Mouse (Mus musculus): ENCODE measurements around the gene Trdmt1.

DNA sequence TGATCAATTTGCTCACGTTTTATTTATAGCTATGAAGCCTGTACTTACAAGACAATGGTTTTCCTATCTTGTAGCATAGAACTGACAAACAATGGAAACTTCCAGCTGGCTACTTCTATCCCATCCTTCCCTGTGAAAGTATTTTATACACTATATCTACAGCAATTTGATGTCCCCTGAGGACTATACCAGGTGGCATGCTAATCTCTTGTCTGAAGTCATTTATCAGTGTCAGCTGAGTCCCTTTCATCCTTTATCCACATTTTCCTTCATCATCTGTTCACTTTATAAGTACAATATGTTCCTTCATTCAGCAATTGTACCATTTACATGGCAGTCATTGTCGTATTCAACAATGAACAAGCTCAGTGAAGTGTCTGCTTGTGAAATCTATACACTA lies 17.3 kb downstream of the Trdmt1 start:
- TF ChIP-seq CTCF (IDR thresholded peaks at IDR 0.05; ENCODE audit: control insufficient read depth, insufficient read depth, low read length) (no peak), POLR2A (IDR thresholded peaks at IDR 0.05; ENCODE audit: borderline replicate concordance, control insufficient read depth, low read depth, low read length) (no peak)

All from bone marrow, adult 2 months (tissue).